Mouse (Mus musculus): Measurements from ENCODE around the gene Hist2h4. TPM values are rescaled to one million over a fixed set of nuclear protein-coding genes. Genes with fewer than 3 reads are reported as not detected.
"Not testable (repeated sequence)": the region's sequence is repeated elsewhere in the genome, so short reads cannot be mapped to it uniquely, and the experiment has no call there.

The Hist2h4 gene
- polyA plus RNA-seq, 1 experiment from 2014 or later, result 44.8 TPM

DNA sequence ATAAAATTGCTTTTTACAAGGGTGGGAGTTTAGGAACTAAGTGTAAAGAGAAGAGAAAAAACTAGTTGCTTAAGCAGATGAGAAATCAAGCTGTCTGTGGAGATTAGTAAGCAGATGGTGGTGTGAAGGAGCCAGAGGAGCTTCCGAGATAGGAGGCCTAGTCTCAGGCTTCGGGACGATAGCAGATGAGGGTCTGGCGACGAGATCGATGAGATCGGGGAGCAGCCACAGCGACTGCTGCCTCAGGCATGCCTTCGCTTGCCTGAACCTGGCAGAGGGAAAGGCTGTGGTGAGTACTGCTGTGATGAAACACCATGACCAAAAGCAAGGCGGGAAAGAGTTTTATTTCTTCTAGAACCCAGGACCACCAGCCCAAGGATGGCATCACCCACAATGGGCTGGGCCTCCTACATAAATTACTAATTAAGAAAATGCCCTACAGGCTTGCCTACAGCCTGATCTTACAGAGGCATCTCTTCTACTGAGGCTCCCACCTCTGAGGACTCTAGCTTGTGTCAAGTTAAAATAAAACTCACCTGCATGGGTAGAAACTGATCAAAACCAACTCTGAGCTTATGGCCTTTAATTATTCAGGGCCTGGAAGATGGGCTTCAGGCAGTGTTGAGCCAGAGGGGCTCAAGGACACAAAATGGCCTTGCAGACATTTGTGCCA is 8.3 kb downstream of the Hist2h4 start:
- peak overlapping the region; percentile 49 for H3K4me2 ChIP-seq
- no peaks in the 10 kb centered on the region for H3K9me3 ChIP-seq (replicated peaks)
- H3K27ac ChIP-seq, result peak overlapping the region; percentile 89
- peak; percentile 77 for DNase-seq
- peaks cover 66% of the 10 kb centered on the region for H3K4me1 ChIP-seq (replicated peaks)
- no peaks in the 10 kb centered on the region for H3K36me3 ChIP-seq
- peak overlapping the region; percentile 68 for H3K9ac ChIP-seq
- peak overlapping the region; percentile 20; the same call in 1 of the 2 replicates for H3K4me3 ChIP-seq (replicated peaks)
- peak; percentile 93 for ATAC-seq (ENCODE audit: low read depth)
- no peaks in the 10 kb centered on the region for H3K27me3 ChIP-seq
- WGBS (ENCODE audit: insufficient replicate concordance), result 10% methylated on average over 10 of the region's 10 CpGs

DNA sequence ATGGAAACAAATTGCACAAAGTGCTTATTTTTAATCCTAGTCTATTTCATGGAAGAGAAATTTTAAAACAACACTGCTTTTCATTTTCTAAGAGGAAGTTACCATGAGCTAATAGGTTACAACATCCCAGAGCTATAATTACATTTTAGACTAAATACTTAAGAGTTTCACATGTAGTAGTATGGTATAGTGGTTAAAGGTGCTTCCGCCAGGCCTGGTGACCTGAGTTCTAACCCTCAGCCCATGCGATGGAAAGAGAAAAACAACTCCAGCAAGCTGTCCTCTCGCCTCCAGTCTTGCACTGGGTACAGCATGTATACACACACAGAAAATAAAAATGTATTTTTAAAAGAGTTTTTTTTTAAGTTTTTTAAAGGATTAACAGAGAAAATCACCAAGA is 11.3 kb downstream of the Hist2h4 start:
- Histone ChIP-seq H3K27ac (peak overlapping the region; percentile 57; the same call in 1 of the 2 replicates), H3K27me3 (no peaks in the 10 kb centered on the region), H3K36me3 (no peaks in the 10 kb centered on the region), H3K4me3 (replicated peaks) (no peak overlapping the region), H3K9me3 (replicated peaks) (no peaks in the 10 kb centered on the region), H3K4me1 (replicated peaks) (peaks cover 82% of the 10 kb centered on the region), H3K9ac (no peak overlapping the region), H3K4me2 (no peak overlapping the region)
- WGBS (ENCODE audit: insufficient replicate concordance), result 73% methylated on average over 3 of the region's 3 CpGs
- no peak for DNase-seq
- ATAC-seq (ENCODE audit: low read depth), result no peak

GRCm38 (mm10) chr3:96250890-96251289 is 12.2 kb downstream of the Hist2h4 start:
- Histone ChIP-seq H3K36me3 (no peaks in the 10 kb centered on the region), H3K27me3 (no peaks in the 10 kb centered on the region), H3K9me3 (replicated peaks) (no peaks in the 10 kb centered on the region), H3K4me2 (peak overlapping the region; percentile 32), H3K9ac (peak overlapping the region; percentile 63), H3K27ac (peak overlapping the region; percentile 93), H3K4me3 (replicated peaks) (no peak overlapping the region), H3K4me1 (replicated peaks) (peaks cover 75% of the 10 kb centered on the region)
- no peak for ATAC-seq (ENCODE audit: low read depth)
- 49% methylated on average over 3 of the region's 3 CpGs for WGBS (ENCODE audit: insufficient replicate concordance)
- DNase-seq, result no peak

DNA sequence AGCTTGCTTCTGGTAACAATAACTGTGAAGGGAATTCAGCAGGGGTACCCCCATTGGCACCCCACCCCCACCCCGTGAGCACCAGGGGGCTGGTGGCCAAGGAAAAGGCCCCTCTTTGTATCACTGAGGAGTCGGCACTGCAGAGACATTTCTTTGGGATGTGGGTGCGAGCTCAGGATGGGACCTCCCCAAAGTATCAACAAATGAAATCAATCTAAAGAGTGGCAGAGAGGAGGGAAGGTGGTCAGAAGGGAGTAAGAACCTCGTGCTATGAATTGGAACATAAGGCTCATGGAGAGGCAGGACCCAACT is 14.1 kb downstream of the Hist2h4 start:
- peak overlapping the region; percentile 82 for H3K9ac ChIP-seq
- no peaks in the 10 kb centered on the region for H3K36me3 ChIP-seq
- 62% methylated on average over 4 of the region's 4 CpGs for WGBS (ENCODE audit: insufficient replicate concordance)
- H3K9me3 ChIP-seq (replicated peaks), result no peaks in the 10 kb centered on the region
- no peaks in the 10 kb centered on the region for H3K27me3 ChIP-seq
- peak overlapping the region; percentile 69 for H3K4me2 ChIP-seq
- ATAC-seq (ENCODE audit: low read depth) (no peak), DNase-seq (no peak)
- peak overlapping the region; percentile 93 for H3K27ac ChIP-seq
- H3K4me1 ChIP-seq (replicated peaks), result peaks cover 67% of the 10 kb centered on the region
- peak overlapping the region; percentile 63 for H3K4me3 ChIP-seq (replicated peaks)

DNA sequence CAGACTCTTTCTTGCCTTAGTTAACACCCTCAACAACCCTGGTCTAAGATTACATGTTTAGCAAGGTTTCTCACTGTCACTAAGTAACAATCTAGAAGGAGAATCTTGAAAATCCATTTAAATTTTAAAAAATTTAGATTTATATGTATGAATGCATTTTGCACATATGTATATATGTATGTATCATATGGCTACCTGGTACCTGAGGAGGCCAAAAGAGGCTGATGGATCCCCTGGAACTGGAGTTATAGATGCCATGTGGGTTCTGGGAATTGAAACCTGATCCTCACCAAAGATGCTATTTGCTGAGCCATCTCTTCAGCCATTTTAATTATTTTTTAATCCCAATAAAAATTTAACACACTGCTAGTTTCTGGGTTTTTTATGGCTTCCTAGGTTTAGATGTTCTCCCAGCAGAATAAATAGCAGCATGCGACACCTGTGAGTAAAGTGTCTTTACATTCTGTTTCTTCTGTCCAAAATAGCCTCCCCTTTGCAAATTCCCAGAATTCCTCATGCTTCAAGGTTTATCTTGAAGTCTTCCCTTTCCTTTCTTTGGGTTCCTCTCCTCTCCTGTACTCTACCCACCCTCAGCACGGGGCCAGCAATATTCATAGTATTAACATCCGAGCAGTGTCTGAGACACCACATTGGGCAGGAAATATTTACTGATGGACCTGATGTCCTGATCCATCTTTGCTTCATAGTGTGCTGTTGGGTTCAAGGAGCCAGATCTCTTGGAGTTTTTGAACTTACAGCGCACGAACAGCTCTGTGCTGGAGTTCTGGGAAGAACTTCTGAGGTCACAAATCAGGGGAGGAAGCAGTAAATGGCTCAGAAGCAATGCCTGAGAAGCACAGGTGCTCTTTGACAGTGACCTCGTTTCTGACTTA is 14.7 kb downstream of the Hist2h4 start:
- H3K9ac ChIP-seq, result peak overlapping the region; percentile 82
- no peaks in the 10 kb centered on the region for H3K9me3 ChIP-seq (replicated peaks)
- ATAC-seq (ENCODE audit: low read depth) (no peak), DNase-seq (no peak)
- H3K27me3 ChIP-seq, result no peaks in the 10 kb centered on the region
- peak overlapping the region; percentile 69 for H3K4me2 ChIP-seq
- H3K4me3 ChIP-seq (replicated peaks), result peak overlapping the region; percentile 63
- peaks cover 67% of the 10 kb centered on the region for H3K4me1 ChIP-seq (replicated peaks)
- H3K36me3 ChIP-seq, result no peaks in the 10 kb centered on the region
- H3K27ac ChIP-seq, result peak overlapping the region; percentile 93
- WGBS (ENCODE audit: insufficient replicate concordance), result 44% methylated on average over 6 of the region's 6 CpGs

DNA sequence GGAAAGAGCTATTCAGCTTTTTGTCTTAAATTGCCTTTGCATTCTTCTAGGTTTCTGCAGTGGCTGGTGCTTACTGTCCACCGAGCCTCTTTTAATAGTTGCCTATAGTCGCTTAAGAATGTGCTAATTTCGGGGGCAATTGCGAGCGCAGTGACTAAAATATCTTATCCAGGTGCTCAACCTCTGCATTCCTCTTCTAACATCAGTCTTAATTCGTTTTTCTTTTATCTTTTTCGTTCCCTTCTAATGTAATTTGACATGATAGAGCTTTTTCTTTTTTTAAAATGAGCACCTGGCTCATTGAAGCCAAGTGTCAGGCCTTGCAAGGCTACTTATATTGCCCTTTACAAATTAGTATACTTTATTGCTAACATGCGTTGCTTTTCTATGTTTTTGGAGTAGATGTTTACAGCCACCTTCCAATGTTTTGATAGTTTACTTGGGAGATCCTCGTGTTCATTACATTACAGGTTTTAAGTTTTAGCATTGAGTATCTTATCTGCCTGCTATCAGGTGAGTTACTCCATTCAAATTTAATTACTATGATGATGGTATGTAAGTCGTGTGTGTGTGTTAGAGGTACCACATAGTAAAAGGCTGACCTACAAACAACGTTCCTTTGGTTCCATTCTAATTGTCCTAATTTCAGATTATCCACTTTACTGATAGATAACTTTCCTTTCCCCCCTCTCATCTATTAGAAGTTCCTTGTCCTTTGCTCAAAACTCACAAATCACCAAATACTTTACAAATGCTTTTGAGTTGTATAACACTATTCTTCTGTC is 15.6 kb downstream of the Hist2h4 start:
- H3K4me3 ChIP-seq (replicated peaks), result peak overlapping the region; percentile 63
- 2% methylated on average over 11 of the region's 11 CpGs for WGBS (ENCODE audit: insufficient replicate concordance)
- H3K9me3 ChIP-seq (replicated peaks), result no peaks in the 10 kb centered on the region
- H3K9ac ChIP-seq, result peak overlapping the region; percentile 82
- H3K27ac ChIP-seq, result peak overlapping the region; percentile 93
- no peaks in the 10 kb centered on the region for H3K36me3 ChIP-seq
- ATAC-seq (ENCODE audit: low read depth) (no peak), DNase-seq (no peak)
- peaks cover 66% of the 10 kb centered on the region for H3K4me1 ChIP-seq (replicated peaks)
- peak overlapping the region; percentile 69 for H3K4me2 ChIP-seq
- H3K27me3 ChIP-seq, result no peaks in the 10 kb centered on the region

GRCm38 (mm10) chr3:96246427-96246856 is 16.7 kb downstream of the Hist2h4 start, which contains the start of gene Hist2h3c1:
TSS of gene Hist2h3c1 (plus strand) at chr3:96246685.
- Histone ChIP-seq H3K4me3 (replicated peaks) (peak within 1 kb of the TSS; percentile 63), H3K4me1 (replicated peaks) (peaks cover 72% of the 10 kb centered on the region), H3K4me2 (peak within 1 kb of the TSS; percentile 69), H3K9ac (peak within 1 kb of the TSS; percentile 82), H3K27ac (peak within 1 kb of the TSS; percentile 93)
- ATAC-seq (ENCODE audit: low read depth), result peak; percentile 83
- H3K27me3 ChIP-seq; H3K36me3 ChIP-seq; DNase-seq; H3K9me3 ChIP-seq (replicated peaks): not testable (repeated sequence)
- no CpG with 5 or more reads among the region's 47 CpGs for WGBS (ENCODE audit: insufficient replicate concordance)

DNA sequence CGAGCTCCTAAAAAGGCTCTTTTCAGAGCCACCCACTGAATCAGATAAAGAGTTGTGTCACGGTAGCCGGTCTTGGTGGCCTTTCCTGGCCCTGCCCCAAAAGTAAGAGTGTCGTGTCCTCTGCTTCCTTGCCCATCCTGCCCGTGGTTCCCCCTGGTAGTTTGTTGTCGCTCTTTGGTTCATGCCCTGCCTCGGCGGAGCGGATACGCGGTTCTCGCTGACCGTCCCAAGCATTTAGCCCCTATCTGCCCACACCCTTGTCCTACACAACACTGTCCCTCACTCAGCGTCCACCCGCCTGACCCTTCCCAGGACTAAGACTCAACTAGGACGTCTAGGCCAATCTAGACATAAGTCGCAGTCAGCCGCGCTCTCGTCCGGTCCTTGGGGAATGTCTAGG is 17.1 kb downstream of the Hist2h4 start:
- not testable (repeated sequence) for DNase-seq; H3K9me3 ChIP-seq (replicated peaks); H3K36me3 ChIP-seq; H3K27me3 ChIP-seq
- WGBS (ENCODE audit: insufficient replicate concordance), result 0% methylated on average over 10 of the region's 21 CpGs
- peak overlapping the region; percentile 47 for H3K4me2 ChIP-seq
- peak overlapping the region; percentile 92 for H3K27ac ChIP-seq
- H3K4me3 ChIP-seq (replicated peaks), result peak overlapping the region; percentile 44
- peaks cover 74% of the 10 kb centered on the region for H3K4me1 ChIP-seq (replicated peaks)
- ATAC-seq (ENCODE audit: low read depth), result peak; percentile 61
- peak overlapping the region; percentile 63; the same call in 1 of the 2 replicates for H3K9ac ChIP-seq

GRCm38 (mm10) chr3:96245003-96245886 is 17.9 kb downstream of the Hist2h4 start, which contains the start of gene Hist2h2aa1:
TSS of gene Hist2h2aa1 (plus strand) at chr3:96245497.
- H3K9ac ChIP-seq, result peak within 1 kb of the TSS; percentile 91
- WGBS (ENCODE audit: insufficient replicate concordance), result under 1% methylated on average over 38 of the region's 88 CpGs
- H3K4me2 ChIP-seq, result peak within 1 kb of the TSS; percentile 77
- not testable (repeated sequence) for H3K36me3 ChIP-seq; H3K9me3 ChIP-seq (replicated peaks); H3K27me3 ChIP-seq
- ATAC-seq (ENCODE audit: low read depth), result peak; percentile 72
- peak within 1 kb of the TSS; percentile 66 for H3K4me3 ChIP-seq (replicated peaks)
- H3K4me1 ChIP-seq (replicated peaks), result peaks cover 73% of the 10 kb centered on the region
- peak within 1 kb of the TSS; percentile 98 for H3K27ac ChIP-seq
- DNase-seq, result peak; percentile 83

DNA sequence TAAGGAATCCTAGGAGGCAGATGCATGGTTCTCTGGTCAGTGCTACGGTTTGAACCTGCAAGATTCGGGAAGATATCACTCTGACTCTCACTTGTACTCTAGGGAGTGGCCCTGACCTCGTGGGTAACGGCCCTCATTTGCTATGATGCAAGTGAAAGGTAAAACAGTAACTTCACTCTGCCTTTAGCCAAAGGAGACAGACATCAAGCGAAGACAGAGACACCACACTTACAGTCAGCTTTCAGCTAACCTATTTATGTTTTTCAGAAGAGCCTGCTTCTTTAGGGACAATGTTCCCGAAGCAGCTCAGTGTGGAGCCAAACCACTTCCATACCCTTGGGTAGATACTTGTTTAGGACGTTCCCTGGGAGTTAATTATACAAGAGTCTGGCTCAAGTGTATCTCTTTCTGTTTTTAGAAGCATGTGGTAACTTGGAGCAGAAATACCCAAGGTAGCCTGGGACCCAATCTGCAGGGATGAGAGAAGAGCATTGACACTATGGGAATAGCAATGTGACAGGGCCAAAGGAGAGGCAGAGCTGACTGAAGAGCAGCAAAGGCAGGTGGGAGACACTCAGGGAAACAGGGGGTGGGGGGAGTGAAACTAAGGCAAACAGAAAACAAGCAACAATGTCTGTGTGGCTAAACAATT is 19.1 kb downstream of the Hist2h4 start:
- no peak for ATAC-seq (ENCODE audit: low read depth)
- 63% methylated on average over 7 of the region's 7 CpGs for WGBS (ENCODE audit: insufficient replicate concordance)
- Histone ChIP-seq H3K27me3 (no peaks in the 10 kb centered on the region), H3K4me3 (replicated peaks) (peak overlapping the region; percentile 66), H3K27ac (peak overlapping the region; percentile 98), H3K9me3 (replicated peaks) (no peaks in the 10 kb centered on the region), H3K36me3 (no peaks in the 10 kb centered on the region), H3K4me1 (replicated peaks) (peaks cover 61% of the 10 kb centered on the region), H3K4me2 (peak overlapping the region; percentile 77), H3K9ac (peak overlapping the region; percentile 91)
- no peak for DNase-seq

All from liver, embryonic 13.5 days (tissue).